Mouse (Mus musculus): ENCODE results near the gene Gm884.
A peak's percentile ranks its signal among the peaks of the same experiment; 100 is the strongest.
"Not testable (repeated sequence)": the region's sequence is repeated elsewhere in the genome, so short reads cannot be mapped to it uniquely, and the experiment has no call there.

The Gm884 gene

GRCm38 (mm10) chr11:103634806-103635205 is 13.9 kb upstream of the Gm884 start:
- no peak for DNase-seq (ENCODE audit: low spot score)

- no peak for DNase-seq (ENCODE audit: low spot score)
Observed at GRCm38 (mm10) chr11:103627453-103627852, 6.5 kb upstream of the Gm884 start.

GRCm38 (mm10) chr11:103610772-103611171 is 10.2 kb downstream of the Gm884 start:
- no peak for DNase-seq (ENCODE audit: low spot score)

GRCm38 (mm10) chr11:103606611-103607010 is 14.3 kb downstream of the Gm884 start:
- no peak for DNase-seq (ENCODE audit: low spot score)

- no peak for DNase-seq (ENCODE audit: low spot score)
Observed at GRCm38 (mm10) chr11:103578339-103578738, 42.6 kb downstream of the Gm884 start.

DNA sequence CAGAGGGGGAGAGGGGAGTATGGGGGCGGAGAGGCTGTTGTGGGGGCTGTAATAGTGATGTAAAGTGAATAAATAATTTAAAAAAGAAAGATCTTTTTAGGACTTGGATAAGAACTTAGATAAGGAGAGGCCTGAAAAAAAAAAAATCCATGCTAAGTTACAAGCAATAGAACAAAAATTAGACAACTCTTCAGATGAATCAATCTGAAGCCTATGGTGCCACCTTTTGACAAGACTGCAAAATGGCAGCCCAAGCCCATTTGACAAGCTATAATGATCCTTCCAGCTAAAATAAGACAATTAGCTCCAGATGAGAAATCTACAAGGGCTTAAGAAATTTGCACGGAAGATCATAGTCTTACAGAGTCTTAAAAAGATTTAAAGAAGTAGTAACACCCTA is 64.9 kb downstream of the Gm884 start:
- DNase-seq (ENCODE audit: low spot score) = peak; percentile 18

- not testable (repeated sequence) for DNase-seq (ENCODE audit: low spot score)
Observed at GRCm38 (mm10) chr11:103534973-103535372, 86.0 kb downstream of the Gm884 start.

GRCm38 (mm10) chr11:103512111-103512510 is 108.8 kb downstream of the Gm884 start:
- no peak for DNase-seq (ENCODE audit: low spot score)

DNA sequence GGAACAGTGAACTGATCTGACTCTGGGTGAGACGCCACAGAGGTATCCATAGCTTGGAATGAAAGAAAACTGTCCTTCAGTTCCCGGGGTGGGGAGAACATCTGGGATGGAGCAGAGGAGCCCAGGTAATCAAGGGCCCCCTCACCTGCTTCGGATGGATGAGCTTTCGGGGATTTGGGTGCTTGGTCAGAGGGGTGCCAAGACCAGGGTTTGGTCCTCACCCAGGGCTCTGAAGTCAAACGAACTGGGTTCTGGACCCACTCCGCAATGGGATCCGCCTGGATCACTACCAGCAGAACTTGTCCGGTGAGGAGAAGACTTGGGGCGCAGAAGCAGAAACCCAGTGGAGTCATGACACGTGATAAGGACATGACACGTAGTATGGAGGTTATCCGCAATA is 116.4 kb downstream of the Gm884 start, which contains the start of gene Lrrc37a:
TSS of gene Lrrc37a (minus strand) at position 101 of the 400 bp plus-strand sequence.
- DNase-seq (ENCODE audit: low spot score) = no peak
